Mouse (Mus musculus): ENCODE data around the gene 2310039H08Rik.

The 2310039H08Rik gene

DNA sequence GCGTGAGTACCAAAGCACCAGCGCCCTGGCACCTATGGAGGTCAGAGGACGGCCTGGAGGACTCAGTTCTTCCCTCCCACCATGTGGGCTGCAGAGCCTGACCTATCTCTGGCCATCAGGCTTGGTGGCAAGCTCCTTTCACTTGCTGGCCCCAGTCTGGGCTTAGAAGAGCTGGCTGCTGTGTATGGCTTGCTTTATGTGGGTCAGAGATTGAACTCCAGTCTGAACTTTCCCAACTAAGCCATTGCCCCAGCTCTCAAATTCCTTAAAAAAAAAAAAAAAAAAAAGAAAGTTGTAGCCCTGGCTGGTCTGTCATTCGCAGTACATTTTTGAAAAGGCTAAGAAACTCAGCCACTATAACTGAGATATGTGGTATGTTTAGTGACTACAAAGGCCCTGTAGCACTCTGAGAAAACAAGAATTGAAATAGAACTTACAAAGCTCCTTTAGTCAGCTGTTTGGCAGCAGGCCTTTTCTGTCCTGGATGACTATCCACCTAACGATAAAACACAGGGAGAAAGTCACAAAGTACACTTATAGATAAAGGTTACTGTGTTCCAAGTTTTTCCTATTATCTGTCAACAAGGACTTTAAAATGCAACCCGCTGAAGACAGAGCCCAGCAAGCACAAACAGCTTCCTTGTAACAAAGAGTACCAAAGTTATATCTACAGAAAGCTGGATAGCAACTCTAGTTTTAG lies 36.8 kb downstream of the 2310039H08Rik start:
- DNase-seq (ENCODE audit: extremely low spot score, low spot score), result no peak

DNA sequence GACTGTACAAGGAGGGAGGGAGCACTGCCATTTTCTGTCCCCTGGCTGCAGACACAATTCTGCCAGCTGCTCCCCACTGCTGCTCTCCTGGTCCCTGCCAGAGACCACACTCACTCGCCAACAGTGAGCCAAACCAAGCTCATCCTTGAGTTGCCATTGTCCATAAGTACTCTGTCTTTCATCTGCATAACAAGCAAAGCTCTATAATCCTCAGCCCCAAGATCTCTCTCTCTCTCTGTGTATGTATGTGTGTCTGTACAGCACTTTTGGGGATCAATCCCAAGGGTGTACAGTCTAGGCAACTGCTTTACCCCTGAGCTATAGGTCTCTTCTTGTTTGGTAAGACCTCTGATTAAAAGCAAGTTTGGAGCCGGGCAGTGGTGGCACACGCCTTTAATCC lies 38.2 kb downstream of the 2310039H08Rik start:
- DNase-seq (ENCODE audit: extremely low spot score, low spot score), result no peak

DNA sequence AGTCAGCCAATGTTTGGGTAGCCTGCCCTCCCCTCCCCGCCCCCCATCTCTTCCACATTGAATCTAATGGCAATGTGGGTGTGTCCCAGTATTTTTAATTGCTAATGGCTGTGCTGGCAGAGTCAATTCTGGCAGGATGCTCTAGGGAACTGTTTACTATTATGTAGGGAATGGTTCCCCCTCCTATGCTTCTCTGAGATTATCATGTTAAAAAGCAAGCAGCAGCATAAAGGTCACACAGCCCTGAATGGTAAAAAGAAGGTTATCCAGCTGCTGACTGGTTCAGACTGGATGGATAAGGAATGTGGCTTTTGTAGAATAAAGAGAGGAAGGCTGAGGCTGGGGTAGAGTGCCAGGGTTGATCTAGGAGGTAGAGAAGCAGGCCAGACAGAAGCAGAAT lies 40.0 kb downstream of the 2310039H08Rik start:
- no peak for DNase-seq (ENCODE audit: extremely low spot score, low spot score)

DNA sequence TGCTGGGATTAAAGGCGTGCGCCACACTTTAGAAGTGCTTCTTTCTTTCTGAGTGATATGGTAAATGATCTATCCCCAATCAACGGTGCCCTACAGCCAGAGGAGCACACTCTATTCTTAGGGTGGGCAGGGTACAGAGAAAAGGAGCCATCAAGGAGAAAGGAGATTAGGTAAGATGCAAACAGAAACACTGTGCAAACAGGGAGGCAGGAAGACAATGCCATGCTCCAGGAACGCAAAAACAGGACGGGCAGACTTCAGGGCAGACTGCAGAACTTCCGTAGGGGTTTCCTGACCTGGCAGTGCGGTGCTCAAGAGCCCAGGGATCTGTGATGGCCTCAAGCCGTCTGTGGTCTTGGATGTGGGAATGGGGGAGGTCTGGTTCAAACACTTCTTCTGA lies 41.2 kb downstream of the 2310039H08Rik start:
- DNase-seq (ENCODE audit: extremely low spot score, low spot score), result no peak

DNA sequence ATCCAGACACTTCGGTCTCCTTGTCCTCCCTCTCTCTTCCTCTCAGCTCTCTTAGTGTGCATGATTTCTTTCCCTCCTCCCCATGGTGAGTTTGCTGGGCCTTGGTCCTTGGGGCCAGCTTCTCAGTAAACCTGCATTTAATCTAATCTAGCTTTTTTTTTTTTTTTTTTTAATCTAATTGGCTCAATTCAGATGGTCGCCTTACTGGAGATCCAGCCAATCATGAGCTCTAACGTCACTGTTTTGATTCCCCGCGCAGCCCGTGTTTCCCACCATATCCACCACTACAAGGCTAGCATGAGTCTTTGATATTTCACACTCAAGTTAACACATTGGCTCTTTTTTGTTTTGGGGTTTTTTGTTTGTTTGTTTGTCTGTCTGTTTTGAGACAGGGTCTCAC lies 42.1 kb downstream of the 2310039H08Rik start:
- DNase-seq (ENCODE audit: extremely low spot score, low spot score), result no peak

DNA sequence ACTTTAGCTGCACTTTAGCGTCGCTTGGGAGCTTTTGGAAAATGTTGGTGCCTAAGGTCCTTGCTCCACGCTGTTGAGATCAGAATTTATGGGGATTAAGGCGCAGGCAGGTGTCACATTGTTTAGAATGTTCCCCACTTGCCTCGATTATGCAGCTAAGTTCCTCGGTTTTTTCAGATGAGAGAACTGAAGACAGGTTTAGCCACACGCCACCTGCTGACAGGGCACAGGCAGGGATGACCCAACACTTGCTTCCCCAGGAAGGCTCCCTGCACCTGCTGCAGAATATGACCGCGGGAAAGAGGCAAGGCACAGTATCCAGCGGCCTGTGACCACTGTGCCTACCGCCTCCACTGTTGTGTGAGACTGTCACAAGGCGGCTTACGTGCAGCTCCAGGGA lies 43.9 kb downstream of the 2310039H08Rik start:
- no peak for DNase-seq (ENCODE audit: extremely low spot score, low spot score)

DNA sequence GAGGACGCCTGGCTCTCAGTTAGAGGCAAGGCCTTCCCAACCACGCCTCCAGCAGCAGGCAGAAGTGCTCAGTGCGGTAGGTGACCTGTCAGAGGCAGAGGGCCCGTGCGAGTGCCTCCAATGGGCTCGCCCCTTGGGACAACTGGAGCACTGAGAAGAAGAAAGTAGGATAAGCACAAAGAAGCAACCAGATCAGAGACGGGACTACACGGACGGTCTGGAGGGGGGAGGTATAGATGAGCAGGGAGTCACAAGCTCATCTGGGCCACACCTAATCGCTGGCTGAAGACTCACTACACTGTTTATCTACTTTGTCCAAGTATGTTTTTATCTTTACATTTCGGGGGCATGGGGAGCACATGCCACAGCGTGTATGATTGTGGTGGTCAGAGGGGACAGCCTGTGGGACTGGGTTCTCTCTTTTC lies 45.3 kb downstream of the 2310039H08Rik start:
- DNase-seq (ENCODE audit: extremely low spot score, low spot score), result no peak

DNA sequence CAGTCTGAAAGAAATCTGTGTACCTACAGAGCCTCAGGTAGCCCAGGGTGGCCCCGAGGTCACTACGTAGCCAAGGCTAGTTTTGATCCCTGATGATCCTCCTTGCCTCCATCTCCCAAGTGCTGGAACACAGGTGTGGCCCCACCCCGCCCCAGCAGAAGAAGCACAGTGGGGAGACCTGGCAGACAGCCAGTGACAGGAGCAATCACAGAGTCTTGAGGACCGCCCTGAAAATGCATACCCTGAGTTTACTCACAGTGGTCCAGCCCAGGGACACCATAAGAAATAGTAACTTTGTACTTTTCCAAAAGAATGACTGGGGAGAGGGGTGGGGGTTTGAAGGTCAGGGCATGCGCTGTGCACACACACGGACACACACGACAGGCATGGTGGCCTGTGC lies 48.2 kb downstream of the 2310039H08Rik start:
- DNase-seq (ENCODE audit: extremely low spot score, low spot score), result no peak
